Mouse (Mus musculus) heart, embryonic 11.5 days (tissue): ENCODE measurements around the gene Cacng8. TPM values are rescaled to one million over a fixed set of nuclear protein-coding genes. Genes with fewer than 3 reads are reported as not detected.

Experiments
- ATAC-seq: fragments of 200-750 bp; cut with Nextera tagmentation; replicated peaks from 2 replicates; pipeline ENCODE4 v1.8.0; 2017; ENCODE audit warnings: moderate library complexity; ENCODE audit not compliant: insufficient number of reproducible peaks, low FRiP score, low TSS enrichment
- H3K27ac ChIP-seq: fragments of 300-500 bp; sonication (generic); 2 replicates; pipeline ENCODE4 v1.5.1; 2014; ENCODE audit warnings: mild to moderate bottlenecking, low read depth, low read length
- H3K27me3 ChIP-seq: fragments of 300-500 bp; sonication (generic); 2 replicates; pipeline ENCODE4 v1.6.1; 2014; ENCODE audit warnings: mild to moderate bottlenecking, low read length, mixed read lengths; ENCODE audit not compliant: control insufficient read depth, insufficient read depth
- H3K36me3 ChIP-seq: fragments of 300-500 bp; sonication (generic); 2 replicates; pipeline ENCODE4 v1.6.1; 2014; ENCODE audit warnings: mild to moderate bottlenecking, low read length, moderate library complexity, mixed read lengths; ENCODE audit not compliant: control insufficient read depth, insufficient read depth
- H3K4me1 ChIP-seq: fragments of 300-500 bp; sonication (generic); 2 replicates; pipeline ENCODE4 v1.6.1; 2014; ENCODE audit warnings: low read length; ENCODE audit not compliant: control insufficient read depth, insufficient read depth
- H3K4me2 ChIP-seq: fragments of 300-500 bp; sonication (generic); 2 replicates; pipeline ENCODE4 v1.6.1; 2014; ENCODE audit warnings: mild to moderate bottlenecking, moderate library complexity
- H3K4me3 ChIP-seq: fragments of 300-500 bp; sonication (generic); 2 replicates; pipeline ENCODE4 v1.5.1; 2014; ENCODE audit warnings: low read depth, low read length
- H3K9ac ChIP-seq: fragments of 300-500 bp; sonication (generic); 2 replicates; pipeline ENCODE4 v1.6.1; 2014; ENCODE audit warnings: mild to moderate bottlenecking, low read depth, low read length, moderate library complexity
- H3K9me3 ChIP-seq: fragments of 300-500 bp; sonication (generic); replicated peaks from 2 replicates; pipeline ENCODE4 v1.6.1; 2016; ENCODE audit warnings: low read length; ENCODE audit not compliant: control insufficient read depth
- WGBS: fragments of 180-500 bp; shearing (Covaris S2); extraction: QIAGEN DNeasy Blood & Tissue Kit; methylation state at CpG from one replicate; pipeline ENCODE4 v1.1.7; 2014; ENCODE audit not compliant: insufficient replicate concordance; 5-methylcytosine and 5-hydroxymethylcytosine counted together
- polyA plus RNA-seq: library from polyadenylated mRNA; unstranded; fragments of >200 nt; fragmentation: Nextera tagmentation; extraction: Ambion mirVana; gene quantifications from 2 replicates; pipeline ENCODE4 v1.2.1, GENCODE M21; 2014

Gene Cacng8
- polyA plus RNA-seq, 1 experiment from 2014 or later = 1.7 TPM

- H3K4me2 ChIP-seq = no peak overlapping the region
- no peak overlapping the region for H3K9ac ChIP-seq
- no peak overlapping the region for H3K4me3 ChIP-seq
- 80% methylated on average over 1 of the region's 1 CpGs for WGBS
- no peak for ATAC-seq
- H3K27ac ChIP-seq = no peak overlapping the region
- H3K9me3 ChIP-seq = no peaks in the 10 kb centered on the region
- H3K36me3 ChIP-seq = no peaks in the 10 kb centered on the region
- H3K4me1 ChIP-seq = no peaks in the 10 kb centered on the region
- H3K27me3 ChIP-seq = peaks cover 6% of the 10 kb centered on the region
Observed at GRCm38 (mm10) chr7:3360678-3361077, 29.8 kb upstream of the Cacng8 start.

DNA sequence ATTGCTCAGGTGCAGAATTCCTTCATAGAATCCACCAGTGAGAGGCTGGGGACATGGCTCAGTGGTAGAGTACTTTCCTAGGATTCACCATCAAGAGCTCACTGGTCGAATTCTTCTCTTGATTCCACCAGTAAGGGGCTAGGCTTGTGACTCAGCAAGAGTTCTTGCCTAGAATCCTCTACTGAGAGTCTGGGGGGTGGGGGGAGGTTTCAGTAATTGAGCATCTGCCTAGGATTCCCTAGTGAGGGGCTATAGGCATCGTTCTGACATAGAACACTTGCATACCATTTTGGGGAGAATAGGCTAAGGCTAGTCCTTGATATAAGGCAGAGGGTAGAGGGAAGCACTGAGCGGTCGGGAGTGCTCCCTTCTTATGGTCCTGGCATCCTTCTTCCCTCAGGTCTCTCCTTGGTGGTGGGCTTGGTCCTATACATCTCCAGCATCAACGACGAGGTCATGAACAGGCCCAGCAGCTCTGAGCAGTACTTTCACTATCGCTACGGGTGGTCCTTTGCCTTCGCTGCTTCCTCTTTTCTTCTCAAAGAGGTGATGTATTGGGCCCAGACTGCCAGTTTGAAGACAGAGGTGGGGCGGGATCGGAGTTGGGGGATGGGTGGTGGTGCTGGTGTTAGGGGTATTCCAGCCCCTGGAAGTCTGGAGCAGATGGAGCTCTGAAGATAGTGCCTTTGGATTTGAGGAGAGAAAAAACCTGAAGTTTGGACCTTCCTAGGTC is 24.8 kb upstream of the Cacng8 start:
- Histone ChIP-seq H3K27ac (no peak overlapping the region), H3K4me1 (peaks cover 4% of the 10 kb centered on the region; the same call in 1 of the 2 replicates), H3K9me3 (no peaks in the 10 kb centered on the region), H3K4me2 (no peak overlapping the region), H3K9ac (no peak overlapping the region), H3K4me3 (no peak overlapping the region; the same call in 1 of the 2 replicates), H3K27me3 (peaks cover 28% of the 10 kb centered on the region), H3K36me3 (no peaks in the 10 kb centered on the region)
- WGBS = 25% methylated on average over 11 of the region's 11 CpGs
- ATAC-seq = no peak

DNA sequence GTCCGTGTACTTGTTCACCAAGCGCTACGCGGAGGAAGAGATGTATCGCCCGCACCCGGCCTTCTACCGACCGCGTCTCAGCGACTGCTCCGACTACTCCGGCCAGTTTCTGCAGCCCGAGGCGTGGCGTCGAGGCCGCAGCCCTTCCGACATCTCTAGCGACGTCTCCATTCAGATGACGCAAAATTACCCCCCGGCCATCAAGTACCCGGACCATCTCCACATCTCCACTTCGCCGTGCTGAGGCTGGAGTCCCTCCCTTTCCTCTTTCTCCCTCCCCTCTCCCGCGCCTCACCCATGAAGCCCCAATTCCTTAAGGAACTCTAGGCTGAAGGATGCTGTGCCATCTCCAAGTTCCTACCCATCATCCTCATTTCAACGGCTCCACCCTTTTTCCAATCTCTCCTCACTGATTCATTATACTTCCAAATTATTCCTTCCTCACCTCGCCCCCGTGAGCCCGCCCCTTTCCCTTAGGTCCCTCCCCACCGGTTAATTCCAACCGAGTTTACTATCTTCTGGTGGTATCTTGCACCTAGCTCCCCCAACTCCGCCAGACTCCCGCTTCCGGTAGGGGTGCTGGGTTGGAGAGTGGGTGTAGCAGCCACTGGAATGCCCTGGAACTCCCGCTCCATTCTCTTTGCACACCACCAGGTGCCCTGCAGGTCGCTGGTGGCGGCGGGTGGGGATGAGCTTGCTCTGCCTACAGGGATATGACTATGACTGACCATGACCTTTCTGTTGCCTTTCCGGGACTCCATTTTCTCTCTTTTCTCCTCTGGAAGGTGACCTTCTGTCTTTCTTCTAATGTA is 23.6 kb upstream of the Cacng8 start:
- WGBS = 5% methylated on average over 42 of the region's 42 CpGs
- no peak for ATAC-seq
- peaks cover 28% of the 10 kb centered on the region for H3K27me3 ChIP-seq
- no peak overlapping the region for H3K27ac ChIP-seq
- no peak overlapping the region for H3K9ac ChIP-seq
- peaks cover 4% of the 10 kb centered on the region; the same call in 1 of the 2 replicates for H3K4me1 ChIP-seq
- H3K4me3 ChIP-seq = peak overlapping the region; percentile 35
- H3K4me2 ChIP-seq = peak overlapping the region; percentile 66
- H3K9me3 ChIP-seq = no peaks in the 10 kb centered on the region
- H3K36me3 ChIP-seq = no peaks in the 10 kb centered on the region

DNA sequence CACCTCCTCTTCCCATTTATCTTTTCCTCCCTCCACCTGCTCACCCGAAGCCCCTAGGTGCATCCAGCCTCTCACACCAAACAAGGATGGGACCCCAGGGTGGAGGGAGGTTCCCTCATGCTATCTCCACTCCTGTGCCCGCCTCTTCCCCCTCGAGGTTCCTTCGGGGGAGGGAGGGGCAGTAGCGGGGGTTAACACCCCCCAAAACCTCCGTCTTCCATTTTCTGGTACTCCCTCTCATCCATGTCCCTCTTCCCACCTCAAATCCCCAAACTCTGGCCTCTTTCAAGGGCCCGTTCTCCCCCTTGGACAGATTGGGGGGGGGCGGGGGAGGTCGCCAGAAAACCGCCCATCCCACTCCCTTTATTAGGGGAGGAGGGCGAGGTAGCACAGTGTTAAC is 22.9 kb upstream of the Cacng8 start:
- peak overlapping the region; percentile 66 for H3K4me2 ChIP-seq
- H3K4me1 ChIP-seq = peaks cover 4% of the 10 kb centered on the region; the same call in 1 of the 2 replicates
- 2% methylated on average over 10 of the region's 11 CpGs for WGBS
- H3K9me3 ChIP-seq = no peaks in the 10 kb centered on the region
- no peak for ATAC-seq
- H3K36me3 ChIP-seq = no peaks in the 10 kb centered on the region
- H3K27me3 ChIP-seq = peaks cover 28% of the 10 kb centered on the region
- H3K27ac ChIP-seq = no peak overlapping the region
- no peak overlapping the region for H3K9ac ChIP-seq
- peak overlapping the region; percentile 35 for H3K4me3 ChIP-seq

DNA sequence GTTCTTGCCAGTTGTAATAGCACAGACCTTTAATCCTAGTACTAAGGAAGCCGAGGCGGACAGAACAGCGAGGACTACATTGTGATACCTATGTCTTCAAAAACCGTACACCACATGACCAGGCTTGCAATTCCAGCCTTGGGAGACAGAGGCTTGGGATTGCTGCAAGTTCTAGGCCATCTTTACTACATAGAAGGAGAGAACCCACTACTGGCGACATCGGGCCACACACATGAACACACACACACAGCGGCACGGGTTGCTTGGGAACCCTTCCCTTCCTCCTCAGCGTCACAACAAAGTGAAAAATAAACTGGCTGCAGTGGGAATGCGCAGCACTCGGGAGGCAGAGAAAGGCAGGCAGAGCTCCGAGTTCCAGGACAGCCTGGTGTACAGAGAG is 22.2 kb upstream of the Cacng8 start:
- Histone ChIP-seq H3K4me2 (peak overlapping the region; percentile 66), H3K9ac (no peak overlapping the region), H3K27me3 (peaks cover 28% of the 10 kb centered on the region), H3K9me3 (no peaks in the 10 kb centered on the region), H3K4me1 (peaks cover 4% of the 10 kb centered on the region; the same call in 1 of the 2 replicates), H3K27ac (no peak overlapping the region), H3K36me3 (no peaks in the 10 kb centered on the region), H3K4me3 (no peak overlapping the region)
- no peak for ATAC-seq
- 20% methylated on average over 12 of the region's 12 CpGs for WGBS

- H3K4me2 ChIP-seq = no peak overlapping the region
- peaks cover 4% of the 10 kb centered on the region; the same call in 1 of the 2 replicates for H3K4me1 ChIP-seq
- no peak overlapping the region for H3K27ac ChIP-seq
- no peaks in the 10 kb centered on the region for H3K9me3 ChIP-seq
- ATAC-seq = no peak
- no peak overlapping the region for H3K4me3 ChIP-seq
- H3K27me3 ChIP-seq = peaks cover 28% of the 10 kb centered on the region
- H3K9ac ChIP-seq = no peak overlapping the region
- 58% methylated on average over 6 of the region's 6 CpGs for WGBS
- H3K36me3 ChIP-seq = no peaks in the 10 kb centered on the region
Observed at GRCm38 (mm10) chr7:3369189-3369588, 21.3 kb upstream of the Cacng8 start.

GRCm38 (mm10) chr7:3370407-3370806 is 20.1 kb upstream of the Cacng8 start:
- 40% methylated on average over 4 of the region's 4 CpGs for WGBS
- Histone ChIP-seq H3K36me3 (no peaks in the 10 kb centered on the region), H3K4me1 (peaks cover 4% of the 10 kb centered on the region; the same call in 1 of the 2 replicates), H3K27ac (no peak overlapping the region), H3K4me2 (no peak overlapping the region), H3K4me3 (no peak overlapping the region), H3K9ac (no peak overlapping the region), H3K9me3 (no peaks in the 10 kb centered on the region), H3K27me3 (peaks cover 23% of the 10 kb centered on the region)
- no peak for ATAC-seq

- no peak overlapping the region for H3K9ac ChIP-seq
- H3K4me1 ChIP-seq = 0 out of 2 replicates have a peak, but pooled peaks cover under 1% of the 10 kb centered on the region
- H3K4me2 ChIP-seq = no peak overlapping the region
- H3K27ac ChIP-seq = no peak overlapping the region
- peaks cover 7% of the 10 kb centered on the region for H3K27me3 ChIP-seq
- no peaks in the 10 kb centered on the region for H3K9me3 ChIP-seq
- H3K4me3 ChIP-seq = no peak overlapping the region
- WGBS = 64% methylated on average over 2 of the region's 2 CpGs
- H3K36me3 ChIP-seq = no peaks in the 10 kb centered on the region
- ATAC-seq = no peak
Observed at GRCm38 (mm10) chr7:3372376-3372775, 18.1 kb upstream of the Cacng8 start.
